Mouse (Mus musculus): ENCODE data around the gene Cntn4.

GRCm38 (mm10) chr6:106213071-106213470 lies 535.6 kb downstream of the Cntn4 start:
- no peak for TF ChIP-seq CTCF (IDR thresholded peaks at IDR 0.05; ENCODE audit: borderline replicate concordance, control insufficient read depth, extremely low read depth, insufficient read depth, low read length, poor library complexity)
- no peak for TF ChIP-seq POLR2A (IDR thresholded peaks at IDR 0.05; ENCODE audit: control insufficient read depth, extremely low read depth, insufficient read depth, low read length, poor library complexity)

All from thymus, adult 2 months (tissue).